Mouse (Mus musculus) kidney, adult 18-20 months (tissue): ENCODE measurements around the gene Runx1.

Experiments
- DNase-seq: peaks from one replicate; pipeline ENCODE4 v3.0.0; 2021

Gene Runx1

GRCm38 (mm10) chr16:92790601-92791000 is 35.3 kb downstream of the Runx1 start:
- DNase-seq: no peak

DNA sequence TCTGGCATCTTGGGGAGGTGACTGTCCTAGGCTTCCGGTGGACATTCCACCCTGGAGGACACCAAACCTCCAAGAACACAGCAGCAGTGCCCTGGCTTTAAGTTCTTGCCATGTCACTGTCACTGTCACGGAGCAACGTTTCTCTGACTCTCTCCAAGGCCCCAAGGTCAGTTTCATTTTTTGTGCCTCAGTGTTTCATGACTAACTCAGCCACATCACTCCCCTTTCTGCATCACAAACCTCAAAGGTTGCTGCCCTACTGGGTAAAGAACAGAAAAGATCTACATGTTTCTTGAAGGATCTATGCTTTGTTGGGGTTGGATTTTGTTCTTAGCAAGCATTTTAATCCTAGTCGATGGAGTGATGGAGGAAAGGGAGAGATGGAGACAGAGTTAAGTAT is 36.1 kb downstream of the Runx1 start:
- DNase-seq: no peak

DNA sequence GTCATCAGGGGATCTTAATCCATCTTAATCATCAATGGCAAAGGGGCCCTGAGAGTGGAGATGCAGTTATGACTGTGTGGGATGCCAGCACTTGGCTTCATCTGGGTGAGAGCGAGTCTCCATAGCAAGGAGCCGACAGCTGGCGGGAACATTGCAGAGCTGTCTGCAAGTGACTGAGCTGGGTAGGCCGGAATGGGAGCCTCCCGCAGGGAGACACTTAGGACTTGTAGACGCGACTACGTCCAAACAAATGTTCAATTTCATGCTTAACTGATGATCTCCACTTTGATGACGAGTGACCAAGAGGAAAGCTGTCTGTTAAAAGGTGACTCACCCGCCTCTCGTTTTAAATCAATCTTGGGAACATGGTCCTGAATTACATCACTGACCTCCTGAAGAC is 37.5 kb downstream of the Runx1 start:
- no peak for DNase-seq

GRCm38 (mm10) chr16:92786883-92787321 is 39.0 kb downstream of the Runx1 start:
- no peak for DNase-seq

- DNase-seq: no peak
These were observed 39.6 kb downstream of the Runx1 start for GRCm38 (mm10) chr16:92786276-92786882.

DNA sequence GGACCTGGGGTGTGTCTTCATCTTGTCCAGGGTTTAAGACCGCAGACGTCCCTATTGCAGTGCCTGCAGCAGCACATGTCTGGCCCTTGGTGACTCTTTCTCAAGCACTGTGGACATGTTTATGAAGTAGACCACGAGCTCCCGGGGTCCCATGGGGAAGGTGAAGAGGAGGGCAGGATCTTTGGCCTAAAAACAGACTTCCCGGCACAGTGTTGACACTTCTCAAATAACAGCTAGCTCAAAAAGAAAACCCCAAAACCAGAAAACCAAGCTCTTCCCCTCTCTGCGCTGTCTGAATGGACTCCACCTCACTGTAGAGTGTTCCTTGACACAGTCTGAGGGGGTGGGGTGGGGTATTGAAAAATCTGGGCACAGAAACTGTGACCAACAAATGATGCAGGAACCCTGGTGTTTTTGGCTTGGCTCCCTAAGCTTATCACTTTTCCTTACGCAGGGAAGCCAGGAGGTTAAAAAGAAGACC is 42.3 kb downstream of the Runx1 start:
- no peak for DNase-seq

DNA sequence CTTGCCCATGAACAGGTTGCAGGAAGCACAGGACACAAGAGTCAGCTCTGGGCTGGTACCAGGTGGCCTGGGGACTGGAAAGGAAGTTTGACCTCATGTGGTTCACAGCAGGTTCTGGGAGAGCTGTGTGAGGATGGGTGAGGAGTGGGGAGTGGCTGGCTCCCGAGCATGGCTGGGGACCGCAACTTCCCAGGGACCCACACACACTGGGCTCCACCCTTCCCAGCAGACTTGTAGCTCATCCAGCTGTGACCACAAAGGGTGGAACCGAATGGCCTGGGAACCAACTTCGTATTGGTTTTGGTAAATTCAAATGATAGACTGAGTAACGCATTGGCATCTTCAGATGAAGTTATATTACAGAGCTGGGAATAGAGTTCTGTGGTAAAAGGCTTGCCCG is 43.5 kb downstream of the Runx1 start:
- DNase-seq: no peak

GRCm38 (mm10) chr16:92779896-92780435 is 46.0 kb downstream of the Runx1 start:
- no peak for DNase-seq

DNA sequence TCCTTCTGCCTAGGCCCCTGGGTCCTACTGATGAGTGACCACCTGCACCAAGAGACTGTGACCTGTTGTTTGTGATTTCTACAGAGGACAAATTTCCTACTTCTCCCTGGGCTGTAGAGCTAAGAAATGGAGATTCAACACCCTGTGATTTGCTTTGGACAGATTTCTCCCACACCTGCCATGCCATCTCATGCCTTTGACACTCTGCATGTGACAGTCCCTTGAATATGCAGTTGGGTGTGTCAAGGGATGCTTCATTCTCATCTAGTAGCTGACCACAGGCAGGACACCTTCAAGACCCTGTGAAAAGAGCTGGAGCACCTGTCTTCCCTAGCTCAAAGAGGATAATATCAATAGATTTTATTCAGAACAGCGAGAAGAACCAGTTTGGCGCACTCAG is 46.8 kb downstream of the Runx1 start:
- no peak for DNase-seq

- DNase-seq: no peak
These were observed 47.7 kb downstream of the Runx1 start for GRCm38 (mm10) chr16:92778096-92778780.

GRCm38 (mm10) chr16:92767862-92768261 is 58.1 kb downstream of the Runx1 start:
- DNase-seq: no peak

DNA sequence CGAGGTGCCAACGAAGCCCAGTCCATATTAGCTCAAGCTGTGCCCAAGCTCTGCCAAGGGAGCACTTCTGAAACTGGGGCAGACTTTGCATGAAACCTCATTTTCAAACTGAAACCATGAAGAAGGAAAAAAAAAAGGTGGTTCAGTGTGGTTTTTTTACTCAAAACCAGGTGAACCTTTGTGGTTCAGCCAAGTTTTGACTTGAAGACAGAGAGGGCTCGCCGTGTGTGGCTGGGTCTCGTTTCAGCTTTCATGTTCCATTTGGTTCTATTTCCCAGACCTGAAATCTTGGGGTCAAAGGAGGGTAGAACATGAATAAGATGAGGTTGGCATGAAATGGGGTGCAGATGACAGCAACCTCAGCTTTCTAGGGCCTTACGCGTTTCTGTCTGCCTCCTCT is 58.5 kb downstream of the Runx1 start:
- no peak for DNase-seq

DNA sequence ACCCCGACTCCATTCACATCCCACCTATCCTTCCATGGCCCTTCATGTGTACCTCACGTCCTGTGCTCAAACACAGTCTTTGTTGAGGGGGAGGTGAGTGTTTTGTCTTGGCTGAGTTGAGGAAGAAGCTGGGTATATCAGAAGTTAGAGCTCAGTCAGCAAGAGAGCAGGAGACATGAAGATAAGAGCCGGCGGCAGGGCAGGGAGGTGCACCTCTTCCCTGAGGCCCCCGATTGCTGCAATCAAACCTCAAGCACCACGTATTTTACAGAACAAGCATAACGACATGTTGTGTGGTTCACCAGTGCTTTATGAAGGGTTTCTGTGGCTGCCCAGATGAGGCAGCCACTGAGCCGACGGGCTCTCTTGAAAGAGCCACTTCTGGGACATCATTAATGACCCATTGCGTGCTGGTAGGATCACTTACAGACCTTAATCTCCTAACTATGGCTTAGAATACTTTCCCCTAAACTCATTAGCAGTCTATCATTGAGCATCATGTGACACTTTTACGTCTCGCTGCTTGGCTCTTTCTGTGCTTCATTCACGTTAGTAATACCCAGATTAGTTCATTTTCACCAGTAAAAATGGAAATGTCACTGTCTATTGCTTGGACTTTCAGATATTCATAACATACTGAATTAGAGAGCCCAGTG is 61.1 kb downstream of the Runx1 start:
- DNase-seq: no peak

- DNase-seq: no peak
These were observed 62.3 kb downstream of the Runx1 start for GRCm38 (mm10) chr16:92763666-92764065.

GRCm38 (mm10) chr16:92761968-92762521 is 63.9 kb downstream of the Runx1 start:
- no peak for DNase-seq

DNA sequence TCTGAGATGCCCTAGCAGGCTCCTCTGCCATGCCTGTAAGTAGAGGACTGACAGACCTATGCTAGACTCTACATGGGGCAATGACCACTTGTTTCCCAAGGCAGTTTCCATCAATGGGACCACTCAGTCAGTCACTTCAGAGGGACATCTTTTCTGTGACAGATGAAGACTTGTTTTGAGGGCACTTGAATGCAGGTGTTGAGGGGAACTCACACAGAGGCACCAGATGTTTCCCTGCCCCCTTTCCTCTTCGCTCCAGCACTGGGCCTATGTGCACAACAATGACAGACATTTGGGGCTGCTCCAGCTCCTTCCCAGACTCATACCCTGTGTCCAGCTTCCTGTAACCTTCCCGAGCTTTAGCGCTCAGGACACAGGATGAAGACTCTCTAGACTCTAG is 65.9 kb downstream of the Runx1 start:
- no peak for DNase-seq

DNA sequence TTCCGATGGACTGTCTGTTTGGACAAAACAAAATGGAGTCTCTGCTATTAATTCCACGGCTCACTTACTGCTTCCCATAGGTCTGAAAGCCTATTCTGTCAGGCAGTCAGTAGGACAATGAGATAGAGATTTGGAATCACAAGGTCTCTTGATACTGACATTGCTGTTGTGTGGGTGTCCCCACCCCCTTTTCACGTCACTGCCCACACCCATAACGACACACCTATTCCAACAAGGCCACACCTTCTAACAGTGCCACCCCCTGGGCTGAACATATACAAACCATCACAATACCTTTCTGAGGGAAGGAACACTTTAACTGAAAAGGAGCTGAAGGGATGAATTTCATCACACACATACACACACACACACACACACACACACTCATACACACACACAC is 68.4 kb downstream of the Runx1 start:
- DNase-seq: no peak

GRCm38 (mm10) chr16:92753944-92754343 is 72.0 kb downstream of the Runx1 start:
- DNase-seq: no peak

DNA sequence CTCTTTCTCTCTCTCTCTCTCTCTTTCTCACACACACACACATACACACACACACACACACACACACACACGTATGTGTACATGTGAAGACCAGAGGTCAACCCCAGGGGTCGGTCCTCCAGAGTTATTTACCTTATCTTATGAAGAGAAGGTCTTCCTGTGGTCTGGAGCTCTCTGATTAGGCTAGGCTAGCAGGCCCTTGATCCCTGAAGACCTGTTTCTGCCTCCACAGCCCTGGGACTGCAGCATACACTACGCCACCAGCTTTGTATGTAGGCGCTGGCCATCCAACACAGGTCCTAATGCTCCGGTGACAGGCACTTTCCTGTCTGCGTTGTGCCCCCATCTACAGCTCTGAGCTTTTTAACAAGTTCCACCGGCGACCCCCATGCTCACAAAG is 72.8 kb downstream of the Runx1 start:
- DNase-seq: no peak

GRCm38 (mm10) chr16:92748272-92748671 is 77.7 kb downstream of the Runx1 start:
- DNase-seq: no peak

DNA sequence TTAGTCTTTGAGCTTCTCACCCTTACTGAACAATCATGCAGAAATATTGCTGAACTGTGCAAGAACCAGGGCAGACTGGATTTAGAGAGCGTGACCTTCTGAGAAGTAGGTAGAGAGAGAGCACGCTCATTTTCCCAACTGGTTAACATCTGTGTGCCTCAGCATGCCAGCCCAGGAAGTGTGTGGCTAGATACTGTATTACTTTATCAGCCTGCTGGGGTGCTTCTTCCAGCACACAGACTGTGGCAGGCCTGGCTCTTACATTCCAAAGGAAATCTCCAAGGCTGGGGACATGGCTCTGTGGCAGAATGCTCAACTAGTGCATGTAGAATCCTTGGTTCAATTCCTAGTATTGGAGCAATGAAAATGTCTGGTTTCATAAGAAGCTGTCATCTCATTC is 78.9 kb downstream of the Runx1 start:
- DNase-seq: no peak

GRCm38 (mm10) chr16:92745239-92745638 is 80.7 kb downstream of the Runx1 start:
- no peak for DNase-seq

GRCm38 (mm10) chr16:92744172-92744777 is 81.7 kb downstream of the Runx1 start:
- DNase-seq: no peak
